Mouse (Mus musculus) heart, adult 2 months (tissue): ENCODE measurements around the gene Zfp946. TPM values are rescaled to one million over a fixed set of nuclear protein-coding genes. Genes with fewer than 3 reads are reported as not detected.
A peak's percentile ranks its signal among the peaks of the same experiment; 100 is the strongest.

ENCODE experiments used
- DNase-seq, 2 experiments: peaks; one replicate each; pipeline ENCODE4 v3.0.0; 2021
- H3K27ac ChIP-seq: fragments of 200-600 bp; 2 replicates; pipeline ENCODE4 v1.8.1; 2022
- H3K27me3 ChIP-seq: fragments of 200-500 bp; 2 replicates; pipeline ENCODE4 v1.6.1; 2012; ENCODE audit warnings: mild to moderate bottlenecking, low read length, inconsistent platforms, mixed read lengths; ENCODE audit not compliant: control insufficient read depth, insufficient read depth
- H3K36me3 ChIP-seq: fragments of 200-500 bp; 2 replicates; pipeline ENCODE4 v1.6.1; 2012; ENCODE audit warnings: low read length, inconsistent platforms; ENCODE audit not compliant: control insufficient read depth, insufficient read depth
- H3K4me1 ChIP-seq: fragments of 200-500 bp; 2 replicates; pipeline ENCODE4 v1.6.1; 2011; ENCODE audit warnings: low read length; ENCODE audit not compliant: control insufficient read depth, insufficient read depth
- H3K4me3 ChIP-seq: fragments of 200-600 bp; 2 replicates; pipeline ENCODE4 v1.8.1; 2022
- H3K79me2 ChIP-seq: fragments of 200-500 bp; replicated peaks from 2 replicates; pipeline ENCODE4 v1.6.1; 2012; ENCODE audit warnings: mild to moderate bottlenecking, inconsistent platforms, low read length, moderate library complexity, mixed read lengths; ENCODE audit not compliant: control insufficient read depth, insufficient read depth
- H3K9ac ChIP-seq: fragments of 200-500 bp; 2 replicates; pipeline ENCODE4 v1.6.1; 2012; ENCODE audit warnings: low read depth, mild to moderate bottlenecking, control low read depth, inconsistent platforms, low read length, mixed read lengths
- CTCF ChIP-seq: fragments of 200-600 bp; IDR thresholded peaks from 2 replicates; pipeline ENCODE4 v1.8.1; 2022; ENCODE audit warnings: antibody characterized with exemption, mild to moderate bottlenecking, moderate library complexity
- EP300 ChIP-seq: fragments of 200-500 bp; IDR thresholded peaks from 2 replicates; pipeline ENCODE4 v1.6.1; 2011; ENCODE audit warnings: low read depth, low read length, control low read depth; ENCODE audit not compliant: insufficient read depth
- POLR2A ChIP-seq: fragments of 200-500 bp; IDR thresholded peaks from 2 replicates; pipeline ENCODE4 v1.6.1; 2011; ENCODE audit warnings: mild to moderate bottlenecking, low read depth, low read length, control low read depth; ENCODE audit not compliant: insufficient read depth
- WGBS: fragments of 180-500 bp; shearing (Covaris S2); methylation state at CpG from one replicate; pipeline ENCODE4 v1.1.7; 2018; 5-methylcytosine and 5-hydroxymethylcytosine counted together
- intact Hi-C: fragments of 180-260 bp; cut with DNase I; formaldehyde crosslinking; loops from one replicate; pipeline ENCODE4 v1.15.1; 2025
- long read RNA-seq: library from polyadenylated mRNA; stranded (forward); transcript quantifications from one replicate; pipeline ENCODE4 v2.0.0, GENCODE M21; 2021
- polyA plus RNA-seq: library from polyadenylated mRNA; depleted of rRNA; stranded (reverse); fragments of >200 nt; gene quantifications from 2 replicates; pipeline ENCODE4 v1.2.3, GENCODE M21; 2012; rRNA removed
- total RNA-seq, 2 experiments: library from RNA; stranded (reverse); gene quantifications; 2 replicates each; pipeline ENCODE4 v1.2.3; 2021

Gene Zfp946
- 1 to 10 TPM; 2.9 to 3.3 TPM for total RNA-seq
- polyA plus RNA-seq: 1.4 and 2.3 TPM in 2 replicates
- long read RNA-seq, partial matches to known transcripts: 0 of 7 reads
- long read RNA-seq, other reads (novel, unspliced or antisense): 5 of 7 reads

DNA sequence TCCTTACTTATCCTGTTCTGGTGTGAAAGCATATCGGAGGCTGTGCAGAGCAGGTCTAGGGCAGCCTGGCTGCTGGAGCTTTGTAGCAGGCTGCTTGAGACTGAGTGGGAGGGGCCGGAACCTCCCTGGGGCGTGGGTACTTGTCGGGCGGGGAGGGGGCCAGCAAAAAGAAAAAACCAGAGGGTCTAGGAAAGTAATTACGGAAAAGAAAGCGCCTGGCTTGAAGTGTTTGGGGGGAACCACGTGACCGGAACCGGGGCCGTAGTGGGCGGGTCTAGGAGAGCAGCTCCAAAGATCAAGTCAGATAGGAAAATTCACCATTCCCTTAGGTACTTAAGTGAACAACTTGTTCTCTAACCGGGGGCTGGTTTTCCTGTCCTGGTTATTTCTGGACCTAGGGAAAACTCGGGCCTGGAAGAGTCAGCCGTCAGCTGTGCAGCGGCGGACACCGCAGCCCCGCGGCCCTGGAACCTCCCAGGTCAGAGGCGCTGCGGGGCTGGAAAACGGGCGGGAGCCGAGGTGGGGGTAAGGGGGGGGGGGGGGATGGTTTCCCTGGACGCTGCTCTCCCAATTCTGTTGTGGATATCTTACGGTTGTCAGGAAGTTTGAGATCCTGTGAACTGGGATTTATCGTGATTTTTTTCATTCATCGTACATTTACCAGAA, at the start of gene Zfp946:
TSS of gene Zfp946 (plus strand) at position 271 of the 666 bp plus-strand sequence.
- intact Hi-C loops: loop anchor here (2.0 to 10.0 kb wide), 4 partner anchors 63 to 579 kb away; partner anchors contain the start of genes CT030661.1, Zfp758, Zfp820 and Zfp944
- TF ChIP-seq POLR2A (peak; percentile 40; the same call in 1 of the 2 replicates), EP300 (no peak)
- Histone ChIP-seq H3K27me3 (no peaks in the 10 kb centered on the region), H3K4me1 (no peaks in the 10 kb centered on the region), H3K79me2 (no peaks in the 10 kb centered on the region), H3K4me3 (peak within 1 kb of the TSS; percentile 64), H3K36me3 (no peaks in the 10 kb centered on the region), H3K9ac (peak within 1 kb of the TSS; percentile 49), H3K27ac (peak within 1 kb of the TSS; percentile 79)
- WGBS: under 1% methylated on average over 29 of the region's 29 CpGs
- peak; percentile 87 for DNase-seq

DNA sequence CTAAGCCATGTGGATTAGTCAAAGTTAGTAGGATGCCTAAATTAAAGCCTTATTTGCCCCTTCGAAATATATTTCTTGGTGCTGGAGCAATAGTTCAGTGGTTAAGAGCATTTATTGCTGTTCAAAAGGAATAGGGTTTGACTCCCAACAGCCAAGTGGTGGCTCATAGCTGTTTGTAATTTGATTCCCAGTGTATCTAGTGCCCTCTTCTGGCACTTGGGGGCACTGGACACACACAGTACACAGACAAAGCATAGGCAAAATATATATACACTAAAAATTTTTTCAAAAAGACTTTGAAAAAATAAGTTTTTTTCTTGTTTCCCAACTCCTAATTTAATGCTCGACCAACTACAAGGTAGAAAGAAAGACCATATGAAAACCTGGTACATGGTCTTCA, 13.3 kb upstream of the Zfp946 start:
- intact Hi-C loops: loop anchor here (2.0 kb wide), 1 partner anchor 328 kb away; no protein-coding TSS in a partner anchor

DNA sequence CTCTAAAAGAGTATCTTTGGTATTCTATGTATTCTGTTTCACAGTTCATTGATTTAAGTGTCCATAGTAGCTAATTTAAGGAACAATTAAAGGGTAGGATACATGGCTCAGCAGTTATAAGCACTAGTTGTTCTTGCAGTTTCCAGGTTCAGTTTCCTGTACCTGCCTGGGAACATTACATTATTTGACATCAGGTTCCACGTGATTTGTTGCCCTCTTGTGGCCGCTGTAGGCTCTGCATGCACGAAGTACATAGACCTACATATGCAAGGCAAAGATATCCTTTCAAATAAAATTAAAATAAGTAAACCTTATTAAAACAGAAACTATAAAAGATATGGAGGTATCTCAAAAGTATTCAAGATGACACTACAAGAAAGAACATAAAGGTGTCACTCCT, 6.5 kb upstream of the Zfp946 start:
- WGBS: 1% methylated on average over 3 of the region's 3 CpGs
- no peaks in the 10 kb centered on the region for H3K27me3 ChIP-seq
- 0 out of 2 replicates have a peak, but pooled peaks have one; percentile 14 for TF ChIP-seq EP300
- TF ChIP-seq CTCF: no peak; the same call in none of the 2 replicates
- H3K9ac ChIP-seq: no peak overlapping the region
- no peak overlapping the region for H3K27ac ChIP-seq
- no peaks in the 10 kb centered on the region for H3K79me2 ChIP-seq
- DNase-seq: peak; percentile 49 to 75
- no peak overlapping the region for H3K4me3 ChIP-seq
- intact Hi-C loops: loop anchor here (2.0 kb wide), 1 partner anchor 65 kb away; no protein-coding TSS in a partner anchor
- H3K4me1 ChIP-seq: no peaks in the 10 kb centered on the region
- H3K36me3 ChIP-seq: no peaks in the 10 kb centered on the region

More for the DNA sequence above, 13.3 kb upstream of the Zfp946 start:
- Histone ChIP-seq H3K36me3 (no peaks in the 10 kb centered on the region), H3K4me1 (no peaks in the 10 kb centered on the region), H3K27ac (no peak overlapping the region), H3K9ac (no peak overlapping the region), H3K79me2 (no peaks in the 10 kb centered on the region), H3K4me3 (no peak overlapping the region), H3K27me3 (no peaks in the 10 kb centered on the region)
- 57% methylated on average over 2 of the region's 2 CpGs for WGBS
- peak in 1 of 2 experiments; percentile 15 for DNase-seq
- TF ChIP-seq EP300 (no peak), CTCF (peak; percentile 87), POLR2A (no peak)

DNA sequence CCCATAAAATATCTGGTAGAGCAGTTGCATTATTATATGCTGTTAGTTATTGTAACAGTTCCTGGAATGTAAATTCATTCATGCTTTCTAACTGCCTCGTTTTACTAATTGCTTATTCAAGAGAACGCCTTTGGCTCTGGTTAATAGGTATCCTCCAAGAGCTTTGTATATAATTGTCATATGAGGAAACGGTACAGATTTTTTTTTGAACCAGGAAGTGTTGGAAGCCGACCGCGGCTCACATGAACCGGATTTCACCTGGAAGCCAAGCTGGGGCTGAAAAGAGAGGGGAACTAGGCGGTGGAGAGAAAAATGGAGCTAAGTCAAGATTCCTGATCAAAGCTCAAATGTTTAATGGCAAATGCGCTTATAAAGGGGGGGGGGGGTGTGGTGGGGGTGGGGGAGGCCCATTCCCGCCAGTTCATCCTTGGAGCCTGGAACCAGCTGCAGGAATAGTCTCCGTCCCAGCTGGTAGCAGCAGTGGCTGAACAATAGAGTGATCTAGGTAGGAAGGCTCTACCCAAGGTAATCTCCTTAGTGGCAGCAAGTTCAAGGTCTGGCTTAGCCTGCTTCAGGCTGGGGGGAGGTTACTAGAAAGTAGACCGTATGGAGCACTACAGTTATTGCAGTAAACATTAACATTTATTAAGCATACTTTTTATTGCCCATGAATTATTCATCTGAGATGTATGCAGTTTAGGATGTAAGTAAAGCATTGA, 773 bp downstream of the Zfp946 start:
- no peak overlapping the region for H3K9ac ChIP-seq
- DNase-seq: no peak
- 5% methylated on average over 12 of the region's 12 CpGs for WGBS
- no peaks in the 10 kb centered on the region for H3K4me1 ChIP-seq
- TF ChIP-seq EP300 (no peak), CTCF (no peak), POLR2A (no peak)
- peak overlapping the region; percentile 64 for H3K4me3 ChIP-seq
- H3K36me3 ChIP-seq: no peaks in the 10 kb centered on the region
- no peaks in the 10 kb centered on the region for H3K79me2 ChIP-seq
- intact Hi-C loops: loop anchor here (5.0 to 10.0 kb wide), 3 partner anchors 110 to 580 kb away; partner anchors contain the start of genes CT030661.1, Zfp820 and Zfp994
- H3K27me3 ChIP-seq: no peaks in the 10 kb centered on the region
- peak overlapping the region; percentile 79 for H3K27ac ChIP-seq

DNA sequence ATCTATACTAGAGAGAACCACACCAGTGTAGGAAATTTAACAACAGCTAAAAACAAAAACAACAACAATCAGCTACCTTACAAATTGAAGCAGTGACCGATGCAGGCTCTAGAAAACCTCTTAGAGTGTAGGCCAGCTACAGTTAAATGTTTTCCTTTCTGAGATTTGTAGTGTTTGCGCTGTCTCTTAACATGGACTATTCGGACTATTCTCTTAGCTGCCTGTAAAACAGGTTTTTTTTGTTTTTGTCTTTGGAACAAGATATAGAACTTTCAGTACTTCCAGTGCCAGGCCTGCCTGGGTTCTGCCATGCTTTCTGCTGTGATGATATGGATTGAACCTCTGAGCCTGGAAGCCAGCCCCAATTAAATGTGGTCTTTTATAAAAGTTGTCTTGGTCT, 23.7 kb downstream of the Zfp946 start:
- Histone ChIP-seq H3K9ac (no peak overlapping the region), H3K36me3 (no peaks in the 10 kb centered on the region), H3K27ac (no peak overlapping the region), H3K4me1 (no peaks in the 10 kb centered on the region), H3K79me2 (no peaks in the 10 kb centered on the region), H3K4me3 (no peak overlapping the region), H3K27me3 (no peaks in the 10 kb centered on the region)
- TF ChIP-seq CTCF (no peak), POLR2A (no peak), EP300 (no peak)
- intact Hi-C loops: no loop called here
- WGBS: over 99% methylated on average over 3 of the region's 3 CpGs
- no peak for DNase-seq
